Mouse (Mus musculus): ENCODE data around the gene Nrp2.
A peak's percentile ranks its signal among the peaks of the same experiment; 100 is the strongest.

The Nrp2 gene

DNA sequence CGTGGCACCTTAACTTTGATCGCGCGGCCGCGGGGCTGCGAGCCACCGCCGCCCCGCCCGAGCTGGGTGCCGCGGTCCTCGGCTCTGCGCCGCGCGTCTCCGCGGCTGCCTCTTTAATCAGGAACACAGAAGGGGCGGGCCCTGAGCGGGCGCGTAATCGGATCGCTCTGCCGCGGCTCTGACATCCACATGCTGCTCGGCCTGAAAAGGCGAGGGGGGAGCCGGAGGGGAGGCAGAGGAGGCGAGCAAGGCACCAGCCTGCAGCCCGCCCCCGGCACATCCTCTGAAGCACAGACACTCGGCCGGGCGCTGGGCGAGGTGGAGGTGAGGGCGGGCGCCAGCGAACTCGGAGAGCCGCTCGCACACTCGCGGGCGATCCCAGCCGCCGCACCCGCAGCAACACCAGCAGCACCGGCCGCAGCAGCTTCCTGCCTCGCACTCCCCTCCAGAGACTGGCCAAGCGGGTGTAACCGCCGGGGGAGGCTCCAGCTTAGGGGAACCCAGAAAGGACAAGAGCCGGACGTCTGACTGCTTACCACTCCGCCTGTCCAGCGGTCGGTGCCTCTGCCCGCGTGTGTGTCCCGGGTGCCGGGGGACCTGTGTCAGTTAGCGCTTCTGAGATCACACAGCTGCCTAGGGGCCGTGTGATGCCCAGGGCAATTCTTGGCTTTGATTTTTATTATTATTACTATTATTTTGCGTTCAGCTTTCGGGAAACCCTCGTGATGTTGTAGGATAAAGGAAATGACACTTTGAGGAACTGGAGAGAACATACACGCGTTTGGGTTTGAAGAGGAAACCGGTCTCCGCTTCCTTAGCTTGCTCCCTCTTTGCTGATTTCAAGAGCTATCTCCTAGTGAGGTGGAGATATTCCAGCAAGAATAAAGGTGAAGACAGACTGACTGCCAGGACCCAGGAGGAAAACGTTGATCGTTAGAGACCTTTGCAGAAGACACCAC lies at the start of gene Nrp2:
Nrp2 (plus strand) TSS at position 128 of the 959 bp plus-strand sequence.
- DNase-seq (ENCODE audit: low spot score in 2 of 2), result peak; percentile 45 to 47

DNA sequence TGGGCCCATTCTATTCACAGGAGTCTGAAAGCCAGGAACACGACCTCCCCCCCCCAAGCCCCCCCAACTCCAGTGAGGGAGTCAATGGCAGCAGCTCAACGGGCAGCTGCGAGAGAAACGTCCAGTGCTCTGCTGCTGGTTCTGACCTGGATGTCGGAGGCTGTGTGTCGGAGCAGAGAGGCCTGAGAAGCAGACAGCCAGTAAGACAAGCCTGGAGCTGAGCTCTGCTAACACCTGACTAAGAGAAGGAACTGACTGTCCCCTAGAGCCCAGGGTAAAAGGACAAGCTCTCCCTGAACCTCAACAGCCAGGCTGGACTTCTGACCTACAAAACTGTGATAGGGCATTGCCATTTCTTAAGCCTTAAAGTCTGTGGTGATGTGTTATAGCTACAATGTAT lies 48.6 kb upstream of the Nrp2 start:
- no peak for DNase-seq (ENCODE audit: low spot score in 2 of 2)

DNA sequence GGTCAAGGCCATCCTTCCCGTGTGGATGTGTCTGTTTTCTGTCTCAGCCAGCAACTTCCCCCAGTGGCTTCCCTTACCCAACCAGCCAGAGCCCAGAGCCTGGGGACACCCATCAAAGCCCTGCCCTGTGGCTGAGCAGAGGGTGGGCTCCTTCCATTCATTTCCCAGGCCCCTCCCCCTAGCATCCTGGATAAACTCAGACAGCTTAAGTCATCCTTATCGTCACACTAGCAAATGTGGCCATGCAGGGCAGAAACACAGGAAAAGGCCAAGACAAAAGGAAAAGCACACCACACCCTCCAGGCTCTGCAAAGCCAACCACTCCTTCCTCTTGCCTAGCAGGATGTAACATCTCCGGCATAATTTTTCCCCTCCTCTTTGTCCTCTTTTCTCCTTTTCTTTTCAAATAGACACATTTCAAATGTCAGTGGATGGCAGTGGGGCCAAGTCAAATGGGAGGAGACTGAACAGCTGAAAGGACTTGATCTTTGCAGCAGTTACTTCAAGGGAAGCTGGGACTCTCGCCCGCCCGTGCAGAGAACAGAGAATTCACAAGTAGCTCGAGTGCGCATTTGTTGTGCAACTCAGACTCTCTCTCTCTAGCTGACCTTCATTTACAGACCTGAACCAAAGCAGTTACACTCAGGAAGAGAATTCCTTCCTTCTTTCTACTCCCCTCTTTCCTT lies 38.0 kb upstream of the Nrp2 start:
- no peak for DNase-seq (ENCODE audit: low spot score in 2 of 2)

DNA sequence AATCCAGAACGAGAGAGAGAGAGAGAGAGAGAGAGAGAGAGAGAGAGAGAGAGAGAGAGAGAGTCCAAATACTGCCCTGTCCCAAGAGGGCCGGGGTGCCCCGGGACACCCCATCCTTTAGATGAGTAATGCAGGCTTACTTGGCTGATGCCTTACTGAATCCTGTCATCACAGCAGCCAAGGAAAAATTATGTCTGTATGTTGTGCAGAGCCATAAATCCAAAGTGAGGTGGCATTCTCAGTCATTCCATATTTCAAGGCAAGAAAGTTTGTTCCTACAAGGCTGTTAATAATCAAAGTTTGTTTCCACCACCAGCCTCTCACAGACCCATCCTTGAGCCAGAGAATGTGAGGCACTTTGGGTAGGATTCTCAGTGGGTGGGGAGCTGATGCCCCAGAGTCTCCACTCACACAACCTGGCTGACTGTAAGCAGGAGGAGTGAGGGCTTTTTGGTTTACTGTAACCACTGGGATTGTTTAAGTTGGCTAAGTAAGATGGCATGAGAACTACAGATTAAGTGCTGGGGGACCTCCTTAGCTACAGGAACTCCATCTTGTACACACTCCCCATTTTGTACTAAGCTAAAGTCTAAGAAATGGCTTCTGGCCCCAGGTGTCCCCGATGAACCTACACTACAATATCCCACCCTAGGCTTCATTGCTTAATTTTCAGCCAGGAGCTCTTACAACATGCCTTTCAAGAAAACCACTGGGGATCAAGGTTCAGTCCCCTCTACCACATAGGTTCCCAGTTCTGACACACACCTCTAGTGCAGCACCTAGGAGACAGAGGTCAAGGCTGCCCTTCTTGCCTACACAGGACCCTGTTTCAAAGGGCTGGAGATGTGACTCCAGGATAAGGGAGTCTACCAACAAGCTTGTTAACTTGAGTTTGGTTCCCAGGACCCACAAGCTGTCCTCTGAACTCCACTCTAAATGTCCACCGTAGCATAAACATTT lies 37.0 kb upstream of the Nrp2 start:
- no peak for DNase-seq (ENCODE audit: low spot score in 2 of 2)

DNA sequence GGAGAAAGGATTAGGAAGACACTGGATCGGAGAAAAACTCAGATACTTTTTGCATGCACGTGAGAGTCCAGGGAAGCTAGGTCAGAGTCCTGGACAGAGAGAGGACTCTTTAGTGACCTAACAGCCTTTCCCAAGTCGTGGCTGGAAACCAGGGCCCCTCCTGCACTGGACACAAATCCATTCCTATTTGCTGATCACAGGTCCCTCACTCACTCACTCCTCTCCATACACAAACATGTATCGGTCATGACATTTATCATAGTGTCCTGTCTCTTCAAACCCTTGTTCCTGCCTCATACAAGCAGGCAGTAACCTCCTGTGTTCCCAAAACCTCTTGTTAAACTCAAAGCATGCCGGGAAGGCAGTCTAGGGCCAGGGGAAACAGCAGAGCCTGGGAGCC lies 36.3 kb upstream of the Nrp2 start:
- DNase-seq (ENCODE audit: low spot score in 2 of 2), result no peak

DNA sequence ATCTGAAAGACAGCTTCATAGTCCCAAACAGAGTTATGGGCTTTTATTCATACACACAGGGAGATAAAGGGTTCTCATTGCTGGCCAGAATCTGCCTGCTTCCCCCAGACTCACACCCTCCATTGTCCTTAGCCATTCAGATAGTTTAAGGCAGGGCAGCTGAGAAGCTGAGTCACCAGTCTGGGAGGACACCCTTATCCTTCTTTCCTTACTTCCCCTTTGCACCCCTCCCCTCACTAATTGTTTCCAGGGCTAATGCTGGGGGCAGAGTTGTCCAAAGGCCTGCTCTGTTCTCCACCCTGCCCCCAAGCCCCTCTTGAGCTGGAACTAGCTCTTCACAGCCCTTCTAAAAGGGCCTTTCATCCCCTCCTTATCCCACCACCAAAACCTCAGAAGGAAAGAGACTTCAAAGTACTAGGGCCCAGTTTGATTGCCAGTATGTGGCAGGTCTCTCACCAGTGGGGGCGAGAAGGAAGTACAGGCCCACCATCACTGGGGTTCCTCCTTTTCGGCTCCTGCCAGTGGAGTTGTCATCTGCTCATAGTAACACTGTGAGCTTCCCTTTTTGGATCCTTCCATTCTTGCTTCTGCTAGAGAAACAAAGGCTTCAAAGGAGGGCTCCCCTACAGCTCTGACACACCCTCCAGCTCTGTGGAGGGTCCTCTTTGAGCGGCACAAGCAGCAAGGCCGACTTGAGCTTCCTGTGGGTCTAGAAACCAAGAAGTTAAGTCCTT lies 24.3 kb upstream of the Nrp2 start:
- DNase-seq (ENCODE audit: low spot score in 2 of 2), result no peak

DNA sequence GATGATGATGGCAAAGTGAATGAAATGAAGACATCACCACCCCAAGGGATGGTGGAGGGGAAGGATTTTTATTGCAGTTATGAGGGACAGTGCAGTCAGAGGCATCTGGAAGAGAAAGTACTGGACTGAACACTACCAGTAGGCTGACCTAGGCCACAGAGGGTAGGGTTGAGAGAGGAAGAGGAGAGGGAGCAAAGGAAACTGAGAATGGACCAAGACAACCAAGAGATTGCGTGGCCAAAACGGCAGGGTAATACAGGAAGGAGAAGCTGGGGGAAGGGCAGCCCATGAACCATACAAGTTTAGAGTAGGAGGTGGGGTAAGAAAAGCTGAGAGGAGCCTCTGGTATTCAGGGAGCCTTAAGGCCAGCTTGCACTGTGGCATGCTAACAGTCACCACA lies 23.6 kb upstream of the Nrp2 start:
- no peak for DNase-seq (ENCODE audit: low spot score in 2 of 2)

DNA sequence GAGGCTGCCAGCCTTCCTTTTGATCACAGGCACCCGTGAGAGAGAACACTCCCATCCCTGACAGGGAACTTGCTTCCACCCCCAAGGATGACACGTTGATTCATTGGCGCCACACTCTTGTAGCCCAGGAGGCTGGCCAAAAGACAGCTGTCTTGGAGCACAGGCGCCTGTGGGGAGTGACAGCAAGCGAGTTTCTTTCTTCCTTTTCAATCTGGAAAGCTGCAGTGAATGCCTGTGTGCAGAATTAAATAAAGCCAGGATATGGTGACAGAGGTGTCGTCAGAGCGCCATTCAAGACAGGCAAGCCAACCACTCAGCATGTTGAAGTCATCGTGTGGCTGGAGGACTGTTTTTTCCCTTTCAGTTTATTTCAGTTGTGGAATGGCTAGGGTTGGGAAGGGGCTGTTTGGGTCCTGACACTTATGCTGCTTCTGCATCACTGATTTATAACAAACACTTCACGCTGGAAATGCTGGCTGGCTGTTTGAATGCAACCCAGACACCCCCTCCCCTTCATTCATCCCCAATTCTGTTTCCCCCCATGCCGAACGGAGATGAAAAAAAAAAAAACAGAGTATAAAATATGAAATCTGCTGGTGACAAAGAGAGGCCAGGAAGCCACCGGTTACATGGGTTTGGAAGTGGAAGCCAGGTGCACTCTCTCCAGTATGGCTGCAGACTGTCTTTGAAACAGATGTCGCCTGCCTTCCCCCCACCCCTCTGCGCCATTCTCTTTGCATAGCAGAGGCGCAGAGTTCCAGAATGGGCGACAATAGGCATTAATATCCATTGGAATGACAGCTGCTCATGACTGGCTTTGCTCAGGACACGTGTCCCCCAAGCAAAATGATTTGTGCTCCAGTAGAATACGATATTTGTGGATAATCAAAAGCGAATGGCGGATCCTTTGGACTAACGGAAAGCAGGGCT lies 20.4 kb upstream of the Nrp2 start:
- no peak for DNase-seq (ENCODE audit: low spot score in 2 of 2)

DNA sequence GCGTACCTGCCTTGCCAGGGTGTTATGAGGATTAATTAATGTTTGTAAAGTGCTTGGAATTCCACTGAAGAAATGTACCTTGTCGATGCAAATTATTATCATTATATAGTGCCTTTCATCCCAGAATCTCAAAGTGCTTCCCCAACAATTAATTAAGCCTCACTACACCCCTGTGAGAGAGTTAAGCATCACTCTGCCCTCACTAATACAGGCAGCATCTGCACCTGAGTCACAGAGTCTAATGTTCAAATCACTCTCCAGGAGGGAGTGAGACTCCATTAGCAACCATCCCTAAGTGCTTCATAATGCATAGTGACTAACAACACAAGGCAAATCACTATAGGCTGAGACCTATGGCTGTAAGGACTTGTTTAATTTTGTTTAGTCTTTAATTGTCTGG lies 19.6 kb upstream of the Nrp2 start:
- DNase-seq (ENCODE audit: low spot score in 2 of 2), result no peak

DNA sequence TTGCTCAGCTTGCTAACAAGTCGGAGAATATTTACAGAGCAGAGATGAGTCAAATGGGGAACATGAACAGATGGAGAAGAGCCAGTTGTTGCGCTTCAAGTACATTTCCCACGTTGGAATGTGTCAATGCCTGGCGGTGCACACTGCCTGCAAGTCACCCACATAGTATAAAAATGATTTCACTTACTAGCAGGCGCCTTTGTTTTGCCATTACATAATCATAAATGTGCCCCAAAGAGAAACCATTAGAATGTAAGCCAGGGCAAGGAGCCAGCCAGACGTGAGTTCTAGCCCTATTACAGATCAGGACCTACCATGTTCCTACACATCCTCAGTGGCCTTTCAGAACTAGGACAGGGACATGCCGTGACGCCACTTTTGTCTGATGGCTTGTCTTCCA lies 15.6 kb upstream of the Nrp2 start:
- no peak for DNase-seq (ENCODE audit: low spot score in 2 of 2)

DNA sequence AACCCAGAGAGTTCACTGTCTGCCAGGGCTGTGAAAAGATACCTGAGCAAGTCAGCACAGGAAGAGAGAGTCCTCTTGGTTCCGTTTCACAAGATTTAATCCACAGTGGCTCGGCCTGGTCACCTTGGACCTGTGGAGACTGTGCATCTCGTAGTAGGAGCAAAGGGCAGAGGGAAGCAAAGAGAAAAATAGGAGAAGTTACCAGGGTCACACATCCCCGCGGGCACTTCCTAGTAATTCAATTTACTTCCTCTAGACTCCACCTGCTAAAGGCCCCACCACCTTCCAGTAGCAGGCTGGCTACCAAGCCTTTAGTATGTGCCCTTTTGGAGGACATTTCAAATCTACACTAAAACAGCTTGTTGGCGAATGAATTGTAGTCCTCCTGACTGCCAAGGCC lies 11.9 kb upstream of the Nrp2 start:
- DNase-seq (ENCODE audit: low spot score in 2 of 2), result no peak

DNA sequence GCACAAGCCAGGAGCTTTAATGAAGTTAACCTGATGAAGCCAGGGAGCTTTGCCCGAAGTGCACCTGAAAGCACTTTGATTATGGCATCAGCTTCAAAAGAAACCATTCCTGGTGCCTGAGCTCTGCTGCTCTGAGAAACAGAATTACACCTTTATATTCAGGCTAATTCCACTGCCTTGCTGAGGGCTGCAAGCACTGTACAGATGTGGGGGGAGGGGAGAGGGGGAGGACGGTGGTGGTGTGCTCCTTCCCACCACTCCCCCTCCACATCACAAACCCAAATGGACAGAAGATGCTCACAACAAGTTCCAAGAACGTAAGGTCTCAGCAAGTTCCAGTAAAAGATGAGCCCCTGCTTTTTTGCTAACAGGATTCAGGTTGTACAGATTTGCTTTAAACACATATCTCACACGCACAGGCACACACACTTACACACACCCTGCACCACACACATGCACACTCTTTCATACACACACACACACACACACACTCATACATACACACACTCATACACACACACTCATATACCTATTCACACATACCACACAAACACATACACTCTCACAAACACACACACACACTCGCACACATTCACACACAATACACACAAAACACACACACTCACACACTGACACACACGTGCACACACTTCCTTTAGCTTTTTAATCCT lies 6.6 kb upstream of the Nrp2 start:
- DNase-seq (ENCODE audit: low spot score in 2 of 2), result no peak

DNA sequence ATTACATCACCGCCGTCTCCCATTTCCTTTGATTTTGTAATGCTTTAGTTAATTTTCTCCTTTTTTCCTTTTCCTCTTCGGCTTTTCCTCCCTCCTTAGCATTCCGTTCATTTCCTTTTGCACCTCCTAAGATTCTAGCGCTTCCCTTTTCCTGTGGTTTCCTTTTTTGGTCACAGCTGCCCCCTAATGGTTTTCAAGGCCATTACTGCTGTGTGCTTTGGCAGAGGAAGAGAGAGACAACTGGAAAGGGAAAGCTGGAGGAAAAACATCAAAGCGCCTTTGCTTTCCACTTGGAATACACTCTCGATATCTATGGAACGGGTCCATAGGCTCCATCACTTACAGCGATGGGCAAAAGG lies 6.1 kb upstream of the Nrp2 start:
- no peak for DNase-seq (ENCODE audit: low spot score in 2 of 2)

DNA sequence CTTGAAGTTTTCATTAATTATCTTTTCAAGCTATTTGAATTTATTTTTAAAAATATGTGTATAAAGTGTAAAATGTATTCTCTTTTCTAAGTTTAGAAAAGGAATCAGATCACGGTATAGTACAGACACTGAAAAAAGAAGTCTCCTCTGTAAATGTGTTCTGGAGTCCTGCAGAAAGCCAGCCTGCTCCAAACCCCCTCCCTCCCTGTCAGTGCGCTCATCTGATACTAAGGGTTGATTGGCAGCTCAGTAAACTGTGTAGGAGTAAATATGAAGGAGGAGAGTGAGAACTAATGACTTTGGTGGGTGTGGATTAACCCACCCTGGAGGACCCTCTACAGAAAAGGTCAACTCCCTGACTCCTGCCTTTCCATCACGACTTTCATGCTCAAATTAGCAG lies 5.7 kb upstream of the Nrp2 start:
- DNase-seq (ENCODE audit: low spot score in 2 of 2), result no peak

DNA sequence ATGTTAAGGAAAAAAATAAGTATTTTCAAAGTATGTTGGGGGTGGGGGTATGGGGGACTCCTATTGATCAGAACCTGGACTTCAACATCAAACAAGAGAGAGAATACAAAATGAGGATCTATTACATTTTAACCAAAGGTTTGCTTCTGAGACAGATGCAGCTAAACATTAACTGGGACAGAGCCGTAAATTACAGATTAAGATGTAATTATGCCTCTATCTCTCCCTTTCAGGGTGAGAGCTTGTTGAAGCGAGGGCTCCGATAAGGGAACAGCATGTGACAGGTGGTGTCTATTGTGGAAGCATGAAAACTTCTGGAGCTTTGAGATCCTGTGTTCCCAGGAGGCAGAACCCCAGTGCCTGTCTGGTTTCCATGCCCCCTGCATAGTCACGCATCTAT lies 3.3 kb upstream of the Nrp2 start:
- no peak for DNase-seq (ENCODE audit: low spot score in 2 of 2)

DNA sequence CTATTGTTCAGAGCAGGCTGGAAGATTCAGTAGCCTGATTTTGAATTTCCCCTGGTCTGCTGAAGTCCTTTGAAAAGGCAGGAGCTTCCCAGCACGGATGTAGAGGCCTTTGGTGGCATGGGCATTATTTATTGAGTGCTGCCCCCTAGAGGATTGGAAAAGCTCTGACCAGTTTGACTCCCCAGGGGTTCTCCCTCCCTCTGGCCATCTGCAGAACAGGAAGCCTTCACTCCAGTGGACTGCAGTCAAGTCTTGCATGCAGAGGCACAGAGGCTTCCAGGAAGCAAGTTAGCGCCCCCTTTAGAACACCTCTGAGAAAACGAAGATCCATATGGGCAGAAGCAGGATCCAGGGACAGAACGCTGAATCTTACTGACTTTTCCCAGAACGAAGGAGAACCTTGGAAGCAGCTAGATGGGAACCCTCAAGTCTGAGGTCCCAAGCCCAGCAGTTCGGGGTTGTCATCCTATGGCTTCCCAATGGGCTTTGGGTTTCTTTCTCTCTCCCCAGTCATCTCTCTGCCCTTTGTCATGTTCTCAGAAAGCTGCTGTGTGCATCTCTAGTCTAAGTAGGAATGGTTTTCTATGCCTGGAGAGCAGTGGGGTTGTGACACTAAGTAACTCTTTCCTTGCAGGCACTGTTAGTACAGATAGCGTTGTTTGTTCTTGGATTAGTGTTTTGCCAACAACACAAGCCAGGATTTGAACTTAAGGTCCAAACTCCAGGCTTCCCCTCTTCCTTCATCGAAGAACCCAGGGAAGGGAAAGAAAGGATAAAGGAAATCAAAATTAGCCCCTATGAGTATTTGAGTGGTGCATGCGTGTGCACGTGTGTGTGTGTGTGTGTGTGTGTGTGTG lies 1.8 kb upstream of the Nrp2 start:
- DNase-seq (ENCODE audit: low spot score in 2 of 2), result peak in 1 of 2 experiments; percentile 7

DNA sequence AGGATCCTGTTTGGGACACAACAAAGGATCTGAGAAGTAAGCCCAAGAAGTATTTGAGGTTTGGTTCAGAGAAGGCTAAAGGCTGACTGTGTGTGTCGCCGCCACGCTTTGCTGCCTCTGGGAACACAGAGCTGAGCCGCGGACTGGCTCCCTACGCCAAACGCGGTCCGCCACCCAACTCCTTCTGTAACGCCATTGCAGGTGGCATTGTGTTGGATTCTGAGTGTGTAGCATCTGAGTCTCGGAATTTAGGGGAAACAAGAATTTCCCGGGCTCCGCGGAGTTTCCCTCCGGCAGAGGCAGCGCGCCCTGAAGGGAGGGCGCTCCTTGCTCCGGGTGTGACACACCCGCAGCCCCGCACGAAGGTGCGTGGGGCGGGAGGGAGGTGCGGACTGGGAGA lies 342 bp upstream of the Nrp2 start:
- DNase-seq (ENCODE audit: low spot score in 2 of 2), result no peak

DNA sequence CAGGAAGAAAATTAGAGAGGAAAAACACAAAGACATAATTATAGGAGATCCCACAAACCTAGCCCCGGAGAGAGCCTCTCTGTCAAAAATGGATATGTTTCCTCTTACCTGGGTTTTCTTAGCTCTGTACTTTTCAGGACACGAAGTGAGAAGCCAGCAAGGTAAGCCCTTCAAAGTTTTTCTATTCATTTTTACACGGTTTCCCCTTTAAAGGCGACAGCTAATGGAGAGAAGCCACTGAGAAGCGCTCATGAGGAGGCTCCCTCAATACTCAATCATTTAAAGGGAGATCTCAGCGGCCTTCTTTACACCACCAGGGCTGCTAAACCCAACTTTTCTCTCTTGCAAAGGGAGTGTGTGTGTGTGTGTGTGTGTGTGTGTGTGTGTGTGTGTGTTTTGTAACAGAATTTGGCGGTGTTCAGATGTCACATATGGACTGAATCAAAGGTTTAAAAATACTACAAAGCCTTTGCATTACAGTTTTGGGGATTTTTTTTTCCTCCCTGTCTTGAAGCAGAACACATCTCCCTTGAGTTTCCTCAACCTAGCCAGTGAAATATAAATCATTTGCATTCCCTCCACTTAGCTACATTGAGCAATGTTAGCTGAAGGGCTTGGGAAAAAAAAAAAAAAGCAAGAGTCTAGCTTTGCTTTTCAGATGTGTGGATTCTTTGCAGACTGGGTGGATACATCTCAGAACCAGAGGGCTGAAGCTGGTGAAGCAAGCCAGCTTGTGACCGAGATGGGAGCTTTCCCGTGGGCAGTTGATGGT lies 1.2 kb downstream of the Nrp2 start:
- no peak for DNase-seq (ENCODE audit: low spot score in 2 of 2)

Data from natural killer cell, adult 2 months (primary cell).